Mouse (Mus musculus) forebrain, embryonic 13.5 days (tissue): ENCODE results near the gene Faf1. TPM values are rescaled to one million over a fixed set of nuclear protein-coding genes. Genes with fewer than 3 reads are reported as not detected.

Source experiments
- ATAC-seq: fragments of 200-750 bp; cut with Nextera tagmentation; 2 replicates; pipeline ENCODE4 v1.8.0; 2017
- H3K27ac ChIP-seq: fragments of 300-500 bp; sonication (generic); 2 replicates; pipeline ENCODE4 v1.5.1; 2015; ENCODE audit warnings: inconsistent platforms, mild to moderate bottlenecking, moderate library complexity
- H3K27me3 ChIP-seq: fragments of 300-500 bp; sonication (generic); 2 replicates; pipeline ENCODE4 v1.6.1; 2015; ENCODE audit warnings: mild to moderate bottlenecking, inconsistent platforms
- H3K36me3 ChIP-seq: fragments of 300-500 bp; sonication (generic); 2 replicates; pipeline ENCODE4 v1.6.1; 2015; ENCODE audit warnings: mild to moderate bottlenecking, inconsistent platforms; ENCODE audit not compliant: poor library complexity, severe bottlenecking
- H3K4me1 ChIP-seq: fragments of 300-500 bp; sonication (generic); 2 replicates; pipeline ENCODE4 v1.6.1; 2015; ENCODE audit warnings: inconsistent platforms
- H3K4me2 ChIP-seq: fragments of 300-500 bp; sonication (generic); 2 replicates; pipeline ENCODE4 v1.6.1; 2015; ENCODE audit warnings: inconsistent platforms, mild to moderate bottlenecking, moderate library complexity
- H3K4me3 ChIP-seq: fragments of 300-500 bp; sonication (generic); 2 replicates; pipeline ENCODE4 v1.5.1; 2015; ENCODE audit warnings: mild to moderate bottlenecking, inconsistent platforms
- H3K9ac ChIP-seq: fragments of 300-500 bp; sonication (generic); 2 replicates; pipeline ENCODE4 v1.6.1; 2015; ENCODE audit warnings: mild to moderate bottlenecking, inconsistent platforms
- H3K9me3 ChIP-seq: fragments of 300-500 bp; sonication (generic); replicated peaks from 2 replicates; pipeline ENCODE4 v1.6.1; 2016; ENCODE audit warnings: inconsistent platforms
- WGBS: fragments of 180-500 bp; shearing (Covaris S2); methylation state at CpG from one replicate; pipeline ENCODE4 v1.1.7; 2015; 5-methylcytosine and 5-hydroxymethylcytosine counted together
- polyA plus RNA-seq: library from polyadenylated mRNA; unstranded; fragments of >200 nt; fragmentation: Nextera tagmentation; extraction: Ambion mirVana; gene quantifications from 2 replicates; pipeline ENCODE4 v1.2.1, GENCODE M21; 2015

The Faf1 gene
- polyA plus RNA-seq, 1 experiment from 2014 or later: 30.4 TPM

DNA sequence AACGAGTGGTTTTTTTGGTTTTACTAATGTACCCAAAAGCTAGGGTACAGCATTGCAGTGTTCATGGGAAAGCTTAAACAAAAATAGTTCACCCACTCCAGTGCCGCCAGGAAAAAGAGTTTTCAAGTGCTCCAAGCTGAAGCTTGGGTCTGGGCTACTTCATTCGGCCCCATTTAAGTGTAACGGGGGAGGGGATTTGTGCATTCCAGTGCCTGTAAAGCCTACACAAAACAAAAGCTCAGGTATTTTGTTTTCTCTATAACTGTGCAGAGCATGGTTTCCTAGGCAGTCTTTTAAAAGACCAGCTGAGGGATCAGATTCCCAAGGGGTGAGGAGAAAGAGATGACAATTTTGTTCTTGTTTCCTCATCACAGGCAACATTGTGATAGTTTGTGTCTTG, 207.9 kb downstream of the Faf1 start:
- WGBS: 17% methylated on average over 4 of the region's 4 CpGs

DNA sequence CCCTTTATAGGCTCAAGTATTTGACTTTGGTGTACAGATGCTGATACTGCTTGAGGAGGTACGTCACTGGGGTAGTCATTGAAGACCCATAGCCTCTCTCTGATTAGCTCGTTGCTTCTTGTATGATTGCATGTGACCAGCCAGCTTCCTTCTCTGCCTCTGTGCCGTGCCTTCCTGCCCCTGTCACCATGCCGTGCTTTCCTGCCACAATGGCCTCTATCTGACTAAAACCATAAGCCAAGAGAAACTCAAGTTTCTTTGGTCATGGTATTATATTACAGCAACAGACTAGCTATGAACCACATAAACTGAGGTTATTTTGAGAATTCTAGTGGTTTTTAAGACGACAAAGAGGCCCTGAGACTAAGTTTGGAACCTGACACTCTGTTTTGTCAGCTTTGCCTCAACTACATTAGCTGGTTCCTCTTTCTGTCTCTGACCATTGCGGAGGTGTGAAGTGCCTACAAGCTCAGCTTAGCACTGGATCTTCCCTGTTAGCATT, 211.5 kb downstream of the Faf1 start:
- 84% methylated on average over 6 of the region's 6 CpGs for WGBS
- Histone ChIP-seq H3K27ac (no peak overlapping the region), H3K4me2 (no peak overlapping the region), H3K4me3 (no peak overlapping the region), H3K4me1 (peaks cover 5% of the 10 kb centered on the region), H3K27me3 (no peaks in the 10 kb centered on the region), H3K9me3 (peaks cover 4% of the 10 kb centered on the region; the same call in 1 of the 2 replicates), H3K36me3 (peaks cover 17% of the 10 kb centered on the region), H3K9ac (no peak overlapping the region)
- no peak for ATAC-seq

More for the DNA sequence above, 207.9 kb downstream of the Faf1 start:
- Histone ChIP-seq H3K36me3 (0 out of 2 replicates have a peak, but pooled peaks cover 3% of the 10 kb centered on the region), H3K4me2 (no peak overlapping the region), H3K9ac (no peak overlapping the region), H3K27ac (no peak overlapping the region), H3K4me1 (peaks cover 5% of the 10 kb centered on the region), H3K4me3 (no peak overlapping the region), H3K27me3 (no peaks in the 10 kb centered on the region), H3K9me3 (no peaks in the 10 kb centered on the region)
- ATAC-seq: no peak

GRCm38 (mm10) chr4:109897810-109898566, 221.6 kb downstream of the Faf1 start:
- Histone ChIP-seq H3K4me1 (no peaks in the 10 kb centered on the region), H3K27me3 (no peaks in the 10 kb centered on the region)

GRCm38 (mm10) chr4:109901076-109901475, 224.7 kb downstream of the Faf1 start:
- 85% methylated on average over 2 of the region's 2 CpGs for WGBS
- no peaks in the 10 kb centered on the region for H3K4me1 ChIP-seq
- H3K27me3 ChIP-seq: no peaks in the 10 kb centered on the region
- no peak for ATAC-seq
- H3K4me2 ChIP-seq: no peak overlapping the region
- no peak overlapping the region for H3K9ac ChIP-seq
- H3K4me3 ChIP-seq: no peak overlapping the region
- H3K27ac ChIP-seq: no peak overlapping the region
- H3K36me3 ChIP-seq: no peaks in the 10 kb centered on the region
- no peaks in the 10 kb centered on the region for H3K9me3 ChIP-seq

More at GRCm38 (mm10) chr4:109897810-109898566, 221.6 kb downstream of the Faf1 start:
- no peaks in the 10 kb centered on the region for H3K36me3 ChIP-seq
- ATAC-seq: no peak
- 87% methylated on average over 6 of the region's 6 CpGs for WGBS
- H3K9me3 ChIP-seq: no peaks in the 10 kb centered on the region
- H3K4me3 ChIP-seq: no peak overlapping the region
- no peak overlapping the region for H3K9ac ChIP-seq
- no peak overlapping the region for H3K4me2 ChIP-seq
- no peak overlapping the region for H3K27ac ChIP-seq

DNA sequence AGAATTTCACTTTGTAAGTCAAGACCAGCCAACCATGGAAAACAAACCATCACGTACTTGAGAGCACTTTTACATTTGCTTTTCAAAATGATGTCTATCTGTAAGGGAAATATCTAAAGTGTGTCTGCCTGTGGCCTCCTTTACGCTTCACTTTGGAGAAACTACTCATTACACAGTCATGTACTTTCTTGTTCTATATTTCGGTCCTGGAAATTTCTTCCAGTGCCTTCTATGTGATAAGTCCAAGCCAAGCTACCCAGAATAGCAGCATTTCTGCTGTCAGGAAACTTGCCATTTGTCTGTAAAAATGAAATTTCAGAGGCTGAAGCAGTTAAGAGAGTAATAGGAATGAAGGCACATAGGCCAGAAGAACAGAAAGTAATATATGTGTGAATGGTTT, 228.1 kb downstream of the Faf1 start:
- H3K36me3 ChIP-seq: no peaks in the 10 kb centered on the region
- H3K27me3 ChIP-seq: no peaks in the 10 kb centered on the region
- H3K4me3 ChIP-seq: no peak overlapping the region
- H3K4me1 ChIP-seq: no peaks in the 10 kb centered on the region
- 97% methylated on average over 3 of the region's 3 CpGs for WGBS
- no peak for ATAC-seq
- no peak overlapping the region for H3K27ac ChIP-seq
- no peak overlapping the region for H3K9ac ChIP-seq
- H3K9me3 ChIP-seq: no peaks in the 10 kb centered on the region
- H3K4me2 ChIP-seq: no peak overlapping the region

- H3K9me3 ChIP-seq: no peaks in the 10 kb centered on the region
- no peak overlapping the region for H3K9ac ChIP-seq
- H3K27ac ChIP-seq: no peak overlapping the region
- no peak for ATAC-seq
- no peaks in the 10 kb centered on the region for H3K27me3 ChIP-seq
- H3K4me2 ChIP-seq: no peak overlapping the region
- no peak overlapping the region for H3K4me3 ChIP-seq
- H3K4me1 ChIP-seq: no peaks in the 10 kb centered on the region
- peaks cover 4% of the 10 kb centered on the region; the same call in 1 of the 2 replicates for H3K36me3 ChIP-seq
- 78% methylated on average over 1 of the region's 1 CpGs for WGBS
These were observed 252.7 kb downstream of the Faf1 start for GRCm38 (mm10) chr4:109929058-109929457.

- H3K4me2 ChIP-seq: no peak overlapping the region
- ATAC-seq: no peak
- H3K4me1 ChIP-seq: no peaks in the 10 kb centered on the region
- H3K36me3 ChIP-seq: peaks cover 6% of the 10 kb centered on the region
- no peak overlapping the region for H3K9ac ChIP-seq
- no peak overlapping the region for H3K4me3 ChIP-seq
- no peaks in the 10 kb centered on the region for H3K27me3 ChIP-seq
- 100% methylated on average over 1 of the region's 1 CpGs for WGBS
- H3K9me3 ChIP-seq: no peaks in the 10 kb centered on the region
- no peak overlapping the region for H3K27ac ChIP-seq
These were observed 254.1 kb downstream of the Faf1 start for GRCm38 (mm10) chr4:109930445-109930844.

GRCm38 (mm10) chr4:109930935-109931334, 254.5 kb downstream of the Faf1 start:
- no peak overlapping the region for H3K27ac ChIP-seq
- no peak overlapping the region for H3K4me3 ChIP-seq
- no peaks in the 10 kb centered on the region for H3K27me3 ChIP-seq
- ATAC-seq: no peak
- 87% methylated on average over 1 of the region's 1 CpGs for WGBS
- no peak overlapping the region for H3K9ac ChIP-seq
- no peaks in the 10 kb centered on the region for H3K9me3 ChIP-seq
- H3K36me3 ChIP-seq: peaks cover 9% of the 10 kb centered on the region
- H3K4me2 ChIP-seq: no peak overlapping the region
- H3K4me1 ChIP-seq: no peaks in the 10 kb centered on the region

- WGBS: 92% methylated on average over 3 of the region's 3 CpGs
- ATAC-seq: no peak
- H3K4me3 ChIP-seq: no peak overlapping the region
- no peaks in the 10 kb centered on the region for H3K9me3 ChIP-seq
- no peak overlapping the region for H3K9ac ChIP-seq
- peaks cover 5% of the 10 kb centered on the region; the same call in 1 of the 2 replicates for H3K36me3 ChIP-seq
- H3K4me1 ChIP-seq: peaks cover 13% of the 10 kb centered on the region
- no peaks in the 10 kb centered on the region; the same call in 1 of the 2 replicates for H3K27me3 ChIP-seq
- no peak overlapping the region for H3K4me2 ChIP-seq
- H3K27ac ChIP-seq: no peak overlapping the region
These were observed 260.2 kb downstream of the Faf1 start for GRCm38 (mm10) chr4:109936557-109936956.

DNA sequence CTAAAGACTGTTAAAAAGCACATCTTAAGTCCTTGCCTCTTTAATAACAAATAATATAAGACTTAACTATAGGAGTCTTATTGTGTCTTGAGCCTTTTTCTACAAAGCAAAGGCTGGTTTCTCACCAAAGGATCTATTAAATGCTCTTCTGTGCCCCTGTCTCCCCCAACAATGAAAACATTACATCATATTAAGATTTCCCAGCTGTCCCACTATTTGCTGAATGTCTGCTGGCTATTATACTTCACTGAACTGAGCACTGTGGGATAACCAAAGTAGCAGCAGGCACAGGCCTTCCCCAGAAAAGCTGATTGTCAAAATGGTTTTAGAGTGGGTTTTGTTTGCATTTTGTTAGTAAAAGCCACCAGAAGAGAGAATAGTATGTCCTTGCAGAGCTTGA, 262.9 kb downstream of the Faf1 start:
- Histone ChIP-seq H3K9me3 (no peaks in the 10 kb centered on the region), H3K4me2 (no peak overlapping the region), H3K27me3 (no peaks in the 10 kb centered on the region; the same call in 1 of the 2 replicates), H3K4me3 (no peak overlapping the region), H3K4me1 (peaks cover 13% of the 10 kb centered on the region), H3K36me3 (peaks cover 5% of the 10 kb centered on the region; the same call in 1 of the 2 replicates), H3K27ac (no peak overlapping the region), H3K9ac (no peak overlapping the region)
- ATAC-seq: peak; percentile 43; the same call in 1 of the 2 replicates

- 97% methylated on average over 1 of the region's 1 CpGs for WGBS
- H3K36me3 ChIP-seq: no peaks in the 10 kb centered on the region
- no peak overlapping the region for H3K27ac ChIP-seq
- no peaks in the 10 kb centered on the region for H3K4me1 ChIP-seq
- no peak overlapping the region for H3K4me3 ChIP-seq
- no peak overlapping the region for H3K4me2 ChIP-seq
- ATAC-seq: no peak
- no peaks in the 10 kb centered on the region for H3K27me3 ChIP-seq
- no peaks in the 10 kb centered on the region for H3K9me3 ChIP-seq
- no peak overlapping the region for H3K9ac ChIP-seq
These were observed 269.2 kb downstream of the Faf1 start for GRCm38 (mm10) chr4:109945554-109945953.

GRCm38 (mm10) chr4:109949307-109949706, 272.9 kb downstream of the Faf1 start:
- ATAC-seq: no peak
- H3K4me3 ChIP-seq: no peak overlapping the region
- H3K4me1 ChIP-seq: 0 out of 2 replicates have a peak, but pooled peaks cover 8% of the 10 kb centered on the region
- H3K9me3 ChIP-seq: no peaks in the 10 kb centered on the region
- no peak overlapping the region for H3K9ac ChIP-seq
- WGBS: 95% methylated on average over 3 of the region's 3 CpGs
- H3K27me3 ChIP-seq: no peaks in the 10 kb centered on the region
- no peak overlapping the region for H3K4me2 ChIP-seq
- H3K27ac ChIP-seq: no peak overlapping the region
- H3K36me3 ChIP-seq: no peaks in the 10 kb centered on the region
